Mouse (Mus musculus): ENCODE results near the gene Krt17. TPM values are rescaled to one million over a fixed set of nuclear protein-coding genes. Genes with fewer than 3 reads are reported as not detected.

Gene Krt17
- polyA plus RNA-seq, 1 experiment, result 0.11 TPM

- H3K27ac ChIP-seq (ENCODE audit: insufficient read depth, low read depth, low read length), result no peak overlapping the region
- TF ChIP-seq POLR2A (IDR thresholded peaks at IDR 0.05; ENCODE audit: low read depth, low read length) (no peak), CTCF (IDR thresholded peaks at IDR 0.05; ENCODE audit: extremely low read depth, insufficient read length, insufficient replicate concordance, low read depth, low read length) (peak; percentile 41; the same call in 1 of the 2 replicates)
- H3K27me3 ChIP-seq (ENCODE audit: control insufficient read depth, insufficient read depth, low read length), result no peaks in the 10 kb centered on the region
- WGBS, result 19% methylated on average over 11 of the region's 11 CpGs
- no peaks in the 10 kb centered on the region for H3K36me3 ChIP-seq (ENCODE audit: control insufficient read depth, insufficient read depth, low read length)
- H3K4me3 ChIP-seq (ENCODE audit: low read depth, low read length), result no peak overlapping the region
- H3K4me1 ChIP-seq (ENCODE audit: control insufficient read depth, insufficient read depth, insufficient read length, low read length), result peaks cover 31% of the 10 kb centered on the region
Measured at GRCm38 (mm10) chr11:100281596-100282544, 21.0 kb upstream of the Krt17 start.

- WGBS, result 62% methylated on average over 5 of the region's 5 CpGs
- Histone ChIP-seq H3K4me1 (ENCODE audit: control insufficient read depth, insufficient read depth, insufficient read length, low read length) (peaks cover 5% of the 10 kb centered on the region; the same call in 1 of the 2 replicates), H3K27me3 (ENCODE audit: control insufficient read depth, insufficient read depth, low read length) (no peaks in the 10 kb centered on the region), H3K36me3 (ENCODE audit: control insufficient read depth, insufficient read depth, low read length) (no peaks in the 10 kb centered on the region), H3K27ac (ENCODE audit: insufficient read depth, low read depth, low read length) (no peak overlapping the region), H3K4me3 (ENCODE audit: low read depth, low read length) (no peak overlapping the region)
- no peak for TF ChIP-seq CTCF (IDR thresholded peaks at IDR 0.05; ENCODE audit: extremely low read depth, insufficient read length, insufficient replicate concordance, low read depth, low read length)
- no peak for TF ChIP-seq POLR2A (IDR thresholded peaks at IDR 0.05; ENCODE audit: low read depth, low read length)
Measured at GRCm38 (mm10) chr11:100278759-100279158, 17.9 kb upstream of the Krt17 start.

DNA sequence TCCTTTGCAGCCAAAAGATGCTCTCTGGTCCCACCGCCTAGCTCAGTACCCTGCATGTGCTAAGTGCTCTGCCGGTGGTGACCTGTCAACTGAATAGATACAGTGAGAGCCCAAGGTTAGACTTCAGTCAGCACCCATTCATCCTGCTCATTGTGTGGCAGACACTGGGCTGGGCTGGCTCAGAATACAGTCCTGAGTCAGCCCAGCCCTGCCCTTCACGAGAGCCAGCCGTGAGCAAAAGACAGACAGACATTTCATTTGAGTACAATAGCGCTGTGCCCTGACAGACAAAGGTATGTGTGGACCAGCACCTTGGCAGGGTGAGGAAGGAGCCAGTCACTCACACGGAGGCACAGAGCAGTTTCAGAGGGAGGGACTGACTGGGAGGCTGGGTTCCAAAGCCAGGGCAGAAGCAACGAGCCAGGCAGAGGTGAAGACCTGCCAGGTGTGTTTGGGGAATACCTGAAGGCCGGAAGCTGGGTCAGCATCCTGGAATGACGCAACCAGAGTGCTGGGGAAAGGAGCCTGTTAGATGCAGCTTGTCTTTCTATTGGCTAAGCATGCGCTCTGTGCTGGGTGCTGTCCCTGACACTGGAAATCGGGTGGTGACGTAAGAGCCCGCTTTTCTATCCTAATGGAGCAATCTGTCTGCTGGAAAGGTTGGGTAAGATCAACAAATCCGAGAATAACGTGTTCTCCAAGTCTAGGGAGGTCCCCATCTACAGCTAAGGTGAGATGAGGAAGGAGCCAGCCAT, 17.1 kb upstream of the Krt17 start:
- 42% methylated on average over 15 of the region's 15 CpGs for whole genome bisulfite sequencing
- TF ChIP-seq POLR2A (IDR thresholded peaks at IDR 0.05; ENCODE audit: low read depth, low read length) (no peak), CTCF (IDR thresholded peaks at IDR 0.05; ENCODE audit: extremely low read depth, insufficient read length, insufficient replicate concordance, low read depth, low read length) (no peak)
- Histone ChIP-seq H3K27me3 (ENCODE audit: control insufficient read depth, insufficient read depth, low read length) (no peaks in the 10 kb centered on the region), H3K36me3 (ENCODE audit: control insufficient read depth, insufficient read depth, low read length) (no peaks in the 10 kb centered on the region), H3K27ac (ENCODE audit: insufficient read depth, low read depth, low read length) (no peak overlapping the region), H3K4me3 (ENCODE audit: low read depth, low read length) (no peak overlapping the region), H3K4me1 (ENCODE audit: control insufficient read depth, insufficient read depth, insufficient read length, low read length) (peaks cover 2% of the 10 kb centered on the region; the same call in 1 of the 2 replicates)

DNA sequence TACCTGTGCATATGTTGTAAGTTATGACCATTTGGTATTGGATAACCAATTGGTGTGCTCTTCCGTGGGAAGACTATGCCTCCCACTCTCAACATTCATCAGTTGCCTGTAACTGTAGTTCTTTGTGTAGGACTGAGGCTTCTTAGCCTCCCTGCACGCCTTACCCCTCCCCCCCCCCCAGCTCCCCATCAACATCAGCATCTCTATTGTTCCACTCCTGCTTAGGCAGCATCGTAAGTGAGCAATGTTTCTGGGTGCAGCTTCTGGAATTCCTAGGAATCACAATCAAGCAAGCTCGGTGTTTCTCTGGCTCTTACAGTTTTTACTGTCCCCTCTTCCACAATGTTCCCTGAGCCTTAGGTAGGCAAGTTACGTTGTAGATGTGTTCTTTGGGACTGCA, 14.6 kb upstream of the Krt17 start:
- Histone ChIP-seq H3K36me3 (ENCODE audit: control insufficient read depth, insufficient read depth, low read length) (no peaks in the 10 kb centered on the region), H3K4me3 (ENCODE audit: low read depth, low read length) (no peak overlapping the region), H3K27me3 (ENCODE audit: control insufficient read depth, insufficient read depth, low read length) (no peaks in the 10 kb centered on the region), H3K4me1 (ENCODE audit: control insufficient read depth, insufficient read depth, insufficient read length, low read length) (no peaks in the 10 kb centered on the region), H3K27ac (ENCODE audit: insufficient read depth, low read depth, low read length) (no peak overlapping the region)
- TF ChIP-seq POLR2A (IDR thresholded peaks at IDR 0.05; ENCODE audit: low read depth, low read length) (no peak), CTCF (IDR thresholded peaks at IDR 0.05; ENCODE audit: extremely low read depth, insufficient read length, insufficient replicate concordance, low read depth, low read length) (no peak)
- 74% methylated on average over 5 of the region's 5 CpGs for WGBS

DNA sequence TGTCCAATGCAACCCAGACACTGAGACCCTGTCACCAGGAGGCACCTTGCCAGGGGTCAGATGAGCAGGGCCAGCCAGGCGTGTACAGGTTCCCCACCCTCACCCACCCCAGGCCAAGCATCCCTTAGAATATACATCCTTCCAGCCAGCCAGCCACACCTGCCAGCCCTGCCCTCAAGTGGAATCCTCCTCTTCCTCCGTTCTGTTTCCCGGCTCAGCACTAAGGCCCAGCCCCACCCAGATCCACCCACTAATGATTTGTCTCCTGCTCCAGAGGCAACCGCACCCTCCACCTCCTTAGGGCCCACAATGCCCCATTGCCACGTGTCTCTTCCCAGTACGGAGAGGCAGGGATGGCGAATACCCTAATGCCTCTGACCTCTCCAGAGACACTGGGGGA, 13.9 kb upstream of the Krt17 start:
- 37% methylated on average over 7 of the region's 7 CpGs for WGBS
- Histone ChIP-seq H3K27ac (ENCODE audit: insufficient read depth, low read depth, low read length) (no peak overlapping the region), H3K4me1 (ENCODE audit: control insufficient read depth, insufficient read depth, insufficient read length, low read length) (no peaks in the 10 kb centered on the region), H3K36me3 (ENCODE audit: control insufficient read depth, insufficient read depth, low read length) (no peaks in the 10 kb centered on the region), H3K27me3 (ENCODE audit: control insufficient read depth, insufficient read depth, low read length) (no peaks in the 10 kb centered on the region), H3K4me3 (ENCODE audit: low read depth, low read length) (no peak overlapping the region)
- TF ChIP-seq CTCF (IDR thresholded peaks at IDR 0.05; ENCODE audit: extremely low read depth, insufficient read length, insufficient replicate concordance, low read depth, low read length) (no peak), POLR2A (IDR thresholded peaks at IDR 0.05; ENCODE audit: low read depth, low read length) (no peak)

DNA sequence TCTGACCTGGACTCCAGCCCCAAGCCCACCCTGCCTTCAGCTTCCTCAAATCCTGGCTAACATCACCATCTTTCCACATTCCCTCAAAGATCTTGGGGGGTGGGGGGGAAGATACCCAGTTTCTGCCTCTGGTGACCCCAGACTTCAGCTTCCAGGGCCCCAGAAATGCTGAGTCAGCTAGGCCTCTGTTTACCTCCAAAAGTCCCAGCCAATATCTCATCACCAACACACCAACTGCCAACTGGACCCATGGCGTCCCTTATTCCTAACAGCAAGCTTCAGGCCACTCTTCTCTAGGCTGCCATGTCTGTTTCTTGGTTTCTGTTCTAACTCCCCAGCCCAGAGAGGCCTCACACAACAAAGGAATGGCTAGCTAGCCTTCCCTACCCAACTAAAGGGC, 11.0 kb upstream of the Krt17 start:
- no peaks in the 10 kb centered on the region for H3K27me3 ChIP-seq (ENCODE audit: control insufficient read depth, insufficient read depth, low read length)
- no peak overlapping the region for H3K27ac ChIP-seq (ENCODE audit: insufficient read depth, low read depth, low read length)
- WGBS, result 89% methylated on average over 1 of the region's 1 CpGs
- no peaks in the 10 kb centered on the region for H3K4me1 ChIP-seq (ENCODE audit: control insufficient read depth, insufficient read depth, insufficient read length, low read length)
- no peaks in the 10 kb centered on the region for H3K36me3 ChIP-seq (ENCODE audit: control insufficient read depth, insufficient read depth, low read length)
- TF ChIP-seq CTCF (IDR thresholded peaks at IDR 0.05; ENCODE audit: extremely low read depth, insufficient read length, insufficient replicate concordance, low read depth, low read length) (no peak), POLR2A (IDR thresholded peaks at IDR 0.05; ENCODE audit: low read depth, low read length) (no peak)
- H3K4me3 ChIP-seq (ENCODE audit: low read depth, low read length), result no peak overlapping the region

DNA sequence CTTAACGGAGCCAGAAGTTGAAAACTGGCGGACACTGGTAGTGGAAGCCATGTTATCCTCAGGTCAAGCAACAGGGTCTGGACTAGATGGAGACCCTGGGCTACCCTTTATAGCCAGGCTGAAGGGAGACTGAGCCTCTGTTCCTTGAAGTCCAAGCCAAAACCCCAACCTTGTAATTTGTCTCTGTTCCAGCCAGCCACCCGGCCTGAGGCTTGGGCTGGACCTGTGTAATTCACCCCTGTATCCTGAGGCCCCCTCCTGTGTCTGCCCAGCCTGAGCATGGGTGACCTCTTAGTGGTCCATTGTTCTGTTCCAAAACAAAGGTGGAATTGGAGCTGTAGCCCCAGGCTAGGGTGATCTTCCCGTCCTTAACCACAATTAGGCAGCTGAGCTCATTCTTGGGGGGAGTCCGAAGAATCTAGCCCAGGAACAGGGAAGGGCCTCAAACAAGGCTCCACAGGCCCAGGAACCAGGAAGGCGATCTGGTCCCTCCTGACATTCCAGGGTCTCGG, 9.0 kb upstream of the Krt17 start, which contains the start of gene Krt42:
Gene Krt42, minus strand, starts transcription at position 51 of the 512 bp plus-strand sequence.
- no peak within 1 kb of the TSS for H3K27ac ChIP-seq (ENCODE audit: insufficient read depth, low read depth, low read length)
- no peak within 1 kb of the TSS for H3K4me3 ChIP-seq (ENCODE audit: low read depth, low read length)
- H3K4me1 ChIP-seq (ENCODE audit: control insufficient read depth, insufficient read depth, insufficient read length, low read length), result no peaks in the 10 kb centered on the region
- H3K27me3 ChIP-seq (ENCODE audit: control insufficient read depth, insufficient read depth, low read length), result no peaks in the 10 kb centered on the region
- 89% methylated on average over 7 of the region's 7 CpGs for WGBS
- TF ChIP-seq POLR2A (IDR thresholded peaks at IDR 0.05; ENCODE audit: low read depth, low read length) (no peak), CTCF (IDR thresholded peaks at IDR 0.05; ENCODE audit: extremely low read depth, insufficient read length, insufficient replicate concordance, low read depth, low read length) (no peak)
- H3K36me3 ChIP-seq (ENCODE audit: control insufficient read depth, insufficient read depth, low read length), result no peaks in the 10 kb centered on the region

All from small intestine, adult 2 months (tissue).